Mouse (Mus musculus): Measurements from ENCODE around the gene Nrde2.

Nrde2 gene

DNA sequence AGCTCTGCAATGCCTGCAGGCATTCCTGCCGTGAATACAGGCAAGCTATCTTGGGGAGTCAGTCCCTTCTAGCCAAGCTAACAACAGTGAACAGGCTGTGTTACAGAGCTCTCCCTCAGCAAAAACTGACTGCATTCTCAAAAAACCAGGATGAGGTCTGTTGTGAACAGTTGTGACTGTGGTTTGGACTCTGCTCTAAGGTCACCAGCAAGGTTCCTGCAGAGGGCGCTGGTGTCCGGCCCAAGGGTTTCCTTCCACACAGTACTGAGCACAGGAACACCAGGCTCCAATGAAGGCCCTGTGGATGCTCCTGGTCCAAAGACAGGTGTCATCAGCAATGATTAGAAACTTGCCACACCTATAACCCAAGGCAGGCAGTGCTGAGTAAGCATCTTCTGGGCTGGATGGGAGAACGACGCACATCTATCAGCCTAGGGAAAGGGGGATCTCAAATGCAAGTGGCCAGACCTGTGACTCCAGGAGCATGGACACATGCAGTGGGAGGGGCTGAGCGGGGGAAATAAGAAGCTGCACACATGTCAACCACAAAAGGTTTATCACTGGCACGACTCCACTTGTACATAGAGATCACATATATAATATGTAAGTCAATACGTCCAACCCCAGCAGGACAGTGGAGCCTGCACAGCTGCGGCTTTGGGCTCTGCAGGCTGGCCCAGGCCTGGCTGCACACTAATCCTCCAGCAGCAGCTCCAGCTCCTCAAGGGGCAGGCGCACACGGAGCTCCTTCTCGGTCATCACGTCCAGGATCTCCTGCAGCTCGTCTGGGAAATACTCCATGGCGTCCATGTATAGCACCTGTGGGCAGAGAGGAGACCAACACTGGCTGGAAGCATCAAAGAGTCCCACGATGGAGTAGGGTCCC is 34.3 kb downstream of the Nrde2 start:
- no peak for DNase-seq (ENCODE audit: low spot score)

DNA sequence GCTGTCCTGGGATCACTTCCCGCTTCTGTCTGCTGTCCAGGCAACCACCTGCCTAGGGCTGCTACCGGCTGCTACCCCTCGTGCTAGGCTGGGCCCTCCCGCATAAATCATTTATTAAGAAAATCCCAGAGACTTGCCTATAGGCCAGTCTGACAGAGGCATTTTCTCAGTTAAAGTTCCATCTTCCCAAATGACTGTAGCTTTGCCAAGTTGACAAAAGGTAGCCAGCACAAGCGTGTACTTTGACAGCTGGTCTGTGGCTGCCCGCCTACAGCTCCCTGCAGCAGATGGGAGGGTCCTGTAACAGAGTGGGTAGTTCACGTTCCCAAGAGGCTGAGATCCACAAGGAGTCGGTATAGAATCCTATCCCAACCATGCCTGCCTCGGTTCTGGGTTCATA is 36.0 kb downstream of the Nrde2 start:
- no peak for DNase-seq (ENCODE audit: low spot score)

DNA sequence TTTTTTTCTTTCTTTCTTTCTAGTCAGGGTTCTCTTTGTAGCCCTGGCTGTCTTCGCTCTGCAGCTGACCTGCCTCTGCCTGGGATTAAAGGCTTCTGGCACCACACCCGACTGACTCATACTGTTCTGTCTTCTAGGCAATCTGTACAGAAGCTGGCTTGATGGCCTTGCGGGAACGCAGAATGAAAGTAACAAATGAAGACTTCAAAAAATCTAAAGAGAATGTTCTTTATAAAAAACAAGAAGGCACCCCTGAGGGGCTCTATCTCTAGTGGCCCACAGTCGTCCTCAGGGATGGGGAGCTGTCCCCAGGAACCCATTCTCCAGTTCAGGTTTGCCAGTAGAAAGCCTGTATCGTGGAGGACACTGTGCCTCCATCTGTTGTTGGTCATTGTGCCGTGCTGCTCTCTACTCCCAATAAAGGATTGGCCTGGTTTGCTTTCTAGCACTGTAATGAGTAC is 36.5 kb downstream of the Nrde2 start:
- peak; percentile 45 for DNase-seq (ENCODE audit: low spot score)

DNA sequence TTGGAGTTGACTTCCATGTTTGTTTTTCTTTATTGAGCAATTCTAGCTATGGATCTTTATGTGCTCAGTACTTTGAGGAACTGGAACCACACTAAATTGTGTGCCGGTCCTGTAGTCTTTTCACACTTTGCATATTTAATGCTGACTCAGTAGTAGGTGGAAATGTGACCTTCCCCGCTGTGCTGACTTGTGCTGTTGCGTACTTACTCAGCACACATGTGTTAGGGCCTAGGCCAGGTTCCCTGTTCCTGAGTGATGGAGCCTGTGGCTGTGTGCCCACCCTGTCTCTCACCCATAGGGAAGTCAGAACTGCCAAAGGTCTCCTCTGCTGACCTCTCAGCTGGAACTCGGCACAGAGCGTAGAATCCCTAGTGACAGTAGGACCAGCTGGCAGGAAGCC is 43.5 kb downstream of the Nrde2 start:
- no peak for DNase-seq (ENCODE audit: low spot score)

DNA sequence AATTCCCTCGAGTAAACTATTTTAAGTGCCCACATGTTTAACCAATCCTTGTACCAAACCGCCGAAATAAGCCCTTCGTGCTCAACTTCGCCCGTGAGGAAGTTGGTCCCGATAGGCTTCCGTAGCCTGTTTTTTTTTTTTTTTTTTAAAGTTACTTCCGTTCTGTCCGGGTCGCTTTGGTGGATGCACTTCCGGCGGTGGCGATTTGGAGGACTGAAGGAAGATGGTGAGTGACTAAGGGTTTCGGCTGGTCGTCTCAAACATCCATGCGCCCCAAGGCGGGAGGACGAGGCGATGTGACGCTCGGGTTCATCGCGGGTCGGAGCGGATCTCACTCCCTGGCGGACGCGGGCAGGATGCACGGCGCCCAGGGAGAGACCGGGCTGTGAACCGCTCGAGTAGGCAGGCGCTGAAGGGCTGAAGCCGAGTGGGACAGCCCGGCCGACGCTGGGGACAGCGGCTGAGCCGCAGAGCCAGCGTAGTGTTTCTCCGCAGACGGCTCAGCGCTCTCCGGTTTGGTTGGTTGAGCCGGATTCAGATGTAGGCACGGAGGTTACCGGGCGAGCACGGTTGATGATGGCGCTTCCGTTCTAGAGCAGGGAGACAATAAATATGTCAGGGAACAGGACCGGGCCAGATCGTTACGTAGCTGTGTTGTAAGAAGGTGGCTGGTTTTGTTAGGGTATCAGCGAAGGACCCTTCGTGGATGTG is 49.3 kb downstream of the Nrde2 start, which contains the start of gene Psmc1:
Gene Psmc1, plus strand, starts transcription at position 169 of the 711 bp plus-strand sequence.
- peak; percentile 65 for DNase-seq (ENCODE audit: low spot score)

DNA sequence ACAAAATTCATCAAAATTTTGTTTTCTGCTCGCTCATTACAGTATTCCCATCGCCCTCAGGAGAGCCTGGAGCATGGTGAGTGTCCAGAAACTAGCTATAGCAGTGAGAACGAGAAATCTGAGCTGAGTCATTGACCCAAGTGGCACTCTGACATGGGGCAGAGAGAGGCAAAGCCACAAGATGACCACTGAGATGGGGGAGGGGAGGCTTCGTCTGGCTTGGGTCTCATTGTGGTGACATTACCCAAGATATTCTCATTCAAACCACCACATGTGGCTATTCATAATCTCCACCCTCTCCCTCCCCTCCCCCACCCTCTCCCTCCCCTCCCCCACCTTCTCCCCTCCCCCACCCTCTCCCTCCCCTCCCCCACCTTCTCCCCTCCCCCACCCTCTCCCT is 52.0 kb downstream of the Nrde2 start:
- DNase-seq (ENCODE audit: low spot score): no peak

DNA sequence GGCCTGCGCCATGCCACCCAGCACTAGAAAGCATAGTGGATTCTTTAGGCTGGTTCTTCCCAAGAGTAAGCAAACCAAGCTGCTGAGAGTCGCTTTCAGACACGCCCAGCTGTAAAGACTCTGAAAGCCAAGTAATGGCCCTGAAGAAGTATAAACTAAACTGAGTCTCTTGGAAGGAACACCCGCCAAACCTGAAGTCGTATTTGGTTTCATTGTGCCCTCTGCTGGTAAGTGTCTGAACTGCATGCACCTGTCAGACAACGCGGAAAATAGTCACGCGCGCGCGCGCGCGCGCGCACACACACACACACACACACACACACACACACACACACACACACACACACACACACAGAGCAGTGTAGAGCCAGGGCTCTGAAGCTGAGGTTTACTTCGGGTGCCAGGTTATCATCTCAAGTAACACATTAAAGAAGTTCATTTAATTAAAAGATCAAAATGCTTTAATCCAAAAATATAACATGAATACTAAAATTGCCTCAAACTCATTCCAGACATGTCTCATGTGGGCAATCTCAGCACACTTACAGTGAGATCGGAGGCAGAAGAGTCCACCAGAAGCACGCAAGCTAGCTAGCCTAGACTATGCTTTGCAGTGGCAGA is 53.1 kb downstream of the Nrde2 start:
- DNase-seq (ENCODE audit: low spot score): peak; percentile 71

DNA sequence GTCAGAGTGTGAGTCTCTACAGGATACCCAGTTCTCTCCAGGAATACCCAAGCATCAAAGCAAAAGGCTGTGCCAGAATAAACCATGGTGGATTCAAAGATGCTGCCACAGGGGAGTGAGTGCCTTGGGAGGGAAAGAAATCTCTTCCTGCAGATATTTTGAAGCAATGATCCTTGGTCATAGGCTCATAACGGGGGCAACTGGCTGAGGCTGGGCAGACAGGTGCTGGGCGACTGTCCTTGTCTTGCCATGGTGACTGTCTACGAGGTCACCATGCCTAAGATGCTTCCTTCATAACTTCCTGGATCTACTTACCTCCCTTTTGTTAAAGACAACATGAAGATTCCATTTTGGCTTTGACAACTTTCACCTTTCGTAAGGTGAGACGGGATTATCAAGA is 54.9 kb downstream of the Nrde2 start:
- no peak for DNase-seq (ENCODE audit: low spot score)

DNA sequence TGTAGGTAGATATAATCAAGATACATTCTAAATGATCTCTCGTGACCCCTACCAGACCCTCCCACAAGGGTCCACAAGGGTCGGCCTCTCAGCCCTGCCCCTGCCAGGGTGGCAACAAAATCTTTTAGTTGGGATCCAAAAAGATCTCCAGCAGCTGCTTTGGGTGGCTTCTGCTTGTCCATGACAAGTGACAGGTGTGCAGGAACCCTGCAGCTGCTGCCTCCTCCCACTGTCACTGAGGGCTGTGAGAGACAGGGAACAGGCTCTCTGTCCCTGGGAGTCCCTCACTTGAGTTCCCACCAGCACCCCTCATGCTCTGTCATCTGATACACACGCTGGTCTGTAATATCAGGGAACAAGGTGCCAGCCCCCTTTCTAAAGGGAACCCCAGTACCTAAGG is 57.8 kb downstream of the Nrde2 start:
- DNase-seq (ENCODE audit: low spot score): no peak

DNA sequence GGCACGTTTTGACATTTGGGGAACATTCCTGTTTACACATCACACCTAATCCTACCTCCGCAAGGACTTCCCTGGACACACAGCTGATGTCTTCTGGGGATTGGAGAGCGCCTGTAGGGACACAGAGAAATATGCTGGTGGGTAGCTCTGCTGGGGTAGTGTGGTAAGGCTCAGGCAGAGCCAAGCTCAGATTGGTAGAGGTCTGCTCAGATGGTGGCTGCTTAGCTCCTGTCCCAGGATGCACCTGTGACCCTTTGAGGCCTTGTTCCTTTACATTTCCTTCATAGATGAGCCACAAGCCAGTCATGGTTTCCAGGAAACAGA is 58.8 kb downstream of the Nrde2 start:
- DNase-seq (ENCODE audit: low spot score): no peak

DNA sequence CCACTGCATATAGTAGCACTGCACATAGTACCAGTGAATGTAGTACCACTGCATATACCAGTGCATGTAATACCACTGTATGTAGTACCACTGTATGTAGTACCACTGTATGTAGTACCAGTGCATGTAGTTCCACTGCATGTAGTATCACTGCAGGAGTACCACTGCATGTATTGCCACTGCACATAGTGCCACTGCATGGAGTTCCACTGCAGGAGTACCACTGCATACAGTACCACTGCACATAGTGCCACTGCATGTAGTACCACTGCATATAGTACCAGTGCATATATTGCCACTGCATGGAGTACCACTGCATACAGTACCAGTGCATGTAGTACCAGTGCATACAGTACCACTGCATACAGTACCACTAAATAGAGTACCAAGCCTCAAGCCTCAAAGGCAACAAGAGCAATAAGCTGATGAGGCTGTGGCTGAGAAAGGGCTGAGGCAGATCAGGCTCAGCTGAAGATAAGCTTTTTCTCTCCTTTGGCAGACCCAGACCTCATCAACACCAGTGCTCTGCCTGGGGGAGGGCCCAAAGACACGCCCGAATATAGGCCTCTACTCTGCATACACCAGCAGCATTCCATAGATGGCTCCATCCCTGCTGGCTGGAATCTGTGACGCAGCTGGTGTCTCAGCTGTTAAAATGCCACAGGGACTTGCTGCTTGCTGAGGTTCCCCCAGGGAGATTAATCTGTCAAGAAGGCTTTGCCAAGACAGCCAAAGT is 59.3 kb downstream of the Nrde2 start:
- no peak for DNase-seq (ENCODE audit: low spot score)

DNA sequence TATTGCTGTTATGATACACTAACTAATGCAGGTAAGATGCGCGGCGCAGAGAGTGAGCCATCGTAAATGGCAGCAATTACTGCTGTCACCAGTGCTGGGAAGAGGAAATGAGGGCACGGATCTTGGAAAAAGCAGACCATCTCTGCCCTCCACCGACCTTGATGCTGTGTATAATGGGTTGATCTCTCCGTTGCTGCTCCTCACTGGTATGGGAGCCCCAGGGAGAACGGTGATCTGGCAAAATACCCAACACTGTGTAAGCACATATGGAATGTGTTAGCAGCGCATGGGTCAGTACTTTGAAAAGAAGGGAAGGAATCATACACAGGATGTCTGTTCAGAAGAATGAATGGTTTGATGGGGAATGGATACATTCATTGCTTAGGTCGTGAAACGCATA is 66.4 kb downstream of the Nrde2 start:
- no peak for DNase-seq (ENCODE audit: low spot score)

DNA sequence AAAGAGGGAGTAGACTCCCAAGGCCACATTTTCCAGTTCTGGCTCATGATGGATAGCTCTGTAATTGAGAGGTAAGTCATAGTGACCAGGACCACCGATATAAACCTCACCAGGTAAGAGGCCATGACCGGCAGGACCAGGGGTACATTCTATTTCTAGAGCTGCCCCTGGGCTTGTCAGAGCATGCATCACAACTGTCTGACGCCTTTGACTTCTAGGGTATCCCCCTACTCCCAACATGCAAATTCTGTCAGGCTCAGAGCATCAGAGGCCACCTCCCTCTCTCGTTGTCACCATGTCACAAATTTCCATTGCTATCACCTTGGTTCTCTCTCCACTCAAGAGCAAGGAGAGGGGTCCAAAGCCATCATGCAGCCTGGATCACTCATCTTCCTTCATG is 68.7 kb downstream of the Nrde2 start:
- DNase-seq (ENCODE audit: low spot score): no peak

DNA sequence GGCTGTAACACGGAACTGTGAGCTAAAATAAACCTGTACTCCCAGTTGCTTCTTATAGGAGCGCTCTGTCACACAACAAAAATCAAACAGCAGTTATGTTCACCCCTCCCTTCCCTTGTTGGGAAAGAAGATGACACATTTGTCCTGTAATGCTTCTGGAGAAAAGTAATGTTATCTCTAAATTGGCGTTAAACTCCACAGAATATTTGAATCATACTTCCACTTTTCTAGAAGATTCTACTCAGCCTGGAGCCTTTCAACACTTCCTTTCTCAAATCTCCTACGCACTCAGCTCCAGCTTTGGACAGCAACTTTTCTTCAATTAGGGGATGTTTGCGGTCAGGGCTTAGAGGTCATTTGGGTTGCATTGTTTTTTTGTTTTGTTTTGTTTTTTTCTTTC is 70.2 kb downstream of the Nrde2 start:
- DNase-seq (ENCODE audit: low spot score): no peak

DNA sequence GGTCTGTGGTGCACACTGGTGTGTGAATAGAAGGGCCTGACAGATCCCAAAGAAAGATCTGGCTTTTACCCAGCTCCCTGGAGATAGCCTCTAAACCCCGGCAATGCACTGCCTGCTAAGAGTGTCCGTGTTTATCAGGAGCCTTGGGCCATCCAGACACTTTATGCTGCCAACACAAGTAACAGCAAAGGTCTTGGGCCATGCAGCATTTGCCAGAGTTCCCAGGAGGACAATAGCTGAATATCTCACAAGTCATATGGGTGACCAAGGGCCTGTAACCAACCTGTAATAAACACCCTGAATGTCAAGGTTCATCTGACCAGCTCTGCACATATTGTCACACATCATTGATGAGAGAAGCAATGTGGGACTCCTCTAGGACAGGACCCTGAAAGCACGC is 71.4 kb downstream of the Nrde2 start:
- no peak for DNase-seq (ENCODE audit: low spot score)

DNA sequence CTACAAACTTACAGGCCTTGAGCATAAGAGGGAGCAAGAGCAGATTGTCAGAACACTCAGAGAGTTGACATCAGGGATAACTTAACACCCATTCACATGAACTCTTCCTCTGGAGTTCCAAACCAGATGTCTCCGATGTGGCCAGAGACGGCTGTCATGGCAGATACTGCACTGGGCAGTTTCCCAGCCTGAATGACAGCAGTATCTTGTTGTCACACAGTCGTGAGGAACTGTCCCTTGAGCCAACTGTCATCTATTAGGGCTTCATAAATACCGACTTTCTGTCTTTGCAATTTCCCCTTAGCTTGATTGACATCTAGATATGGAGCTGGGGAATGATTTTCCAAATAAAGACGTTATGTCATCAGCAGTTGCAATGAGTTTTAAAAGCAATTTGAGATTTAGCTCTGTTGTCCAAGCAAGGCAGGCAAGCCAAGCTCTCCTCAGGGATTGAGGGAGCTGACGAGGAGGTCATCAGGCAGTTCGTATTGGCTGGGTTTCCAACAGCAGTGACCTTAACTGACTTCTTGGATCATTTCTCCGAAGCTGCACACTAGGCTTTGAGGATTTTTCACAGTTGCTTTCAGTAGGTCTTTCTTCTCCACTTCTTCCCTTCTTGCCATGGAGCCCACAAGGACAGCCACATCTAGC is 79.7 kb downstream of the Nrde2 start:
- DNase-seq (ENCODE audit: low spot score): no peak

DNA sequence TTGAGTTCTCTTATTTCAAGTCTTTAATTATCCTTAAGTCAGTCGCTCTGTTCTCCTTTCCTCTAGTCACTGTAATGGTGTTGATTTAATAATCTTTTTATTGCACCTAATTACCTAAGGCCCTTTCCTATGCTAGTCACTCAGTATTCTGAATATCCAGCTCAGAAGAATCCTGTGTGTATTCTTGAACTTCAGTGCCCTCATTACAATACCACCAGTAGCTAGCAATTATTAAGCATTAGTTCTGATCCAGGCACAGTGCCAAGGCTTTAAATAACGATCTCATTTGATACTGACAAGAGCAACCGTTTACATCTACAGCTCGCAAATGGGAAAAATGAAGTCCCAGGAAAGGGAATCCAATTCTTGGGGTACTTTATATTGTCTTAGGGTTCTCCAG is 83.7 kb downstream of the Nrde2 start:
- DNase-seq (ENCODE audit: low spot score): no peak

All from urinary bladder, postnatal 25 days (tissue).